Mouse (Mus musculus) CH12F3 (cell line): Measurements from ENCODE around the gene Lrch3.
"Not testable (repeated sequence)": the region's sequence is repeated elsewhere in the genome, so short reads cannot be mapped to it uniquely, and the experiment has no call there.

Source experiments
- in situ Hi-C: fragments of 300-500 bp; cut with MboI; formaldehyde crosslinking; loops from 2 replicates; pipeline ENCODE4 v1.14.3; 2020; ENCODE audit warnings: low sequenced_read_pairs

The Lrch3 gene

DNA sequence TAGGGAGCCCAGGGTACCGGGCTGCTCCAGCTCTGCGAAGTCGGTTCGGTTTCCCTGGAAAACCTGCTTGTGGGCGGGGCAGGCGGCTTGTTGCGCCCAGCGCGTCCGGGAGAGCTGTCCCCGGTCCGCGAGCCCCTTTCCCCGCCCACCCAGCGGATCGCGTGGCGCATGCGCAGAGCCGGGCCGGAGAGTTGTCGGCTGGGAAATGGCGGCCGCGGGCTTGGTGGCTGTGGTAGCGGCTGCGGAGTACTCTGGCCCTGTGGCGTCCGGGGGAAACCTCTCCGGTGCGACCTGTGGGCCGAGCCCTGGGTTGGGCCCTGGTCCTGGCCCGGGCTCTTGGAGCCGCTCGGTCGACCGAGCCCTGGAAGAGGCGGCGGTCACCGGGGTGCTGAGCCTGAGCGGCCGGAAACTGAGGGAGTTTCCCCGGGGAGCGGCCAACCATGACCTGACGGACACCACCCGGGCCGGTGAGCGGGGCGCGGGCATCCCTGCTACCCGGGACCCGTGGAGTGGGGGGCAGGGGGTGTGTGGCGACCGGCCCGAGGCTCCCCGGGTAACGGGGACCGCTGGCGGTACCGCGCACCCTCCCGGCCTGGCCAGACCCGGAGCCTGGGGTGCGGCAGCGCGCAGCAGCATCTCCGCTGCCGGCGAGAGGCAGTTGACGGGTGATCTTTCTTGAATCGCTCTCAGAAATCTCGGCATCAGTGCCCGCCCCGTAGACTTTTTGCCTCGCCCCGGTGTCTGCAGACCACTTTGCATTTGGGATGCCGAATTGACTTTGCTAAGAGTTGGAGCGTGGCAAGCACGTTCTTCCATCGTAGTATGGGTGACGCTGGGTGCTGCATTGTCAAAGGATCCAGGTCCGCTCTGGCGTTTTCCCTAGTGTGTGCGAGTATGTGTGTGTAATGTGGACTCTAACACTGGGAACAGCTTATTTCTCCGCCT lies at the start of gene Lrch3:
TSS of gene Lrch3 (plus strand) at position 164 of the 945 bp plus-strand sequence.
- in situ Hi-C loops = no loop called here

DNA sequence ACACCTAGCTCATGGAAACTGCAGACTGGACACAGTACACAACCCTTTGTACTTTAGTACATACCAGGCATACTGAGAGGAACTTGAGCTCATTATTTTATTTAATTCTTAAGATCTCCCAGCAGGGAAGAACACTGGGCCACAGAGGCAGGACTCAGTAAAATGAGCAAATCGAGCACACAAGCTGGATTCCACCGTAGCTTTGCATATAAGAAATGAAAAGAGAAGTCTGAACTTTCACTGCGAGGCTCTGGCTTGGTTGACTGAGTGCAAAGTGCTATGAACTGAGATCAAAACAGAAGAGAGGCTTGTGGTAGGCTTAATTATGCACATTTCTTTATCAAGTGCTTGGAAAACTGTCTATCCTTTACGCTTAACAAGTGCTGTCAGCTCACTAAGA lies 48.5 kb upstream of the Lrch3 start:
- in situ Hi-C loops = no loop called here

DNA sequence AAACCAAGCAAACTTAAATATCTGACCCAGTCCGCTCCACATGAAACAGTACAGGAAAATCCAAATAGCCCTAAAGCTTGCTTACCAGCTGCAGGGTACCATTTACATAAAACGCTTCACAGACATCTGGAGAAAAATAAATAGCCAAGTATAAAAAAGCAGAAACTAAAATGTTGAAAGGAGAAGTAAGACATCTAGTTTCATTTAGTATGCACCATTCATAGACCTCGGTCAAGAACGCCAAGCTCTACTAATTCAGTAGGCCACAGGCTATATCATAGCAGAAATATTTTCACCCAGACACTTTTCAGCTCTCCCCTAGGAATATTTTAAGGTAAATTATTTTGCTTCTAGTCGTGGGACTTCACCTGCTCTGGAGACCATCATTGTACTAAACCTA lies 47.2 kb upstream of the Lrch3 start:
- in situ Hi-C loops = no loop called here

DNA sequence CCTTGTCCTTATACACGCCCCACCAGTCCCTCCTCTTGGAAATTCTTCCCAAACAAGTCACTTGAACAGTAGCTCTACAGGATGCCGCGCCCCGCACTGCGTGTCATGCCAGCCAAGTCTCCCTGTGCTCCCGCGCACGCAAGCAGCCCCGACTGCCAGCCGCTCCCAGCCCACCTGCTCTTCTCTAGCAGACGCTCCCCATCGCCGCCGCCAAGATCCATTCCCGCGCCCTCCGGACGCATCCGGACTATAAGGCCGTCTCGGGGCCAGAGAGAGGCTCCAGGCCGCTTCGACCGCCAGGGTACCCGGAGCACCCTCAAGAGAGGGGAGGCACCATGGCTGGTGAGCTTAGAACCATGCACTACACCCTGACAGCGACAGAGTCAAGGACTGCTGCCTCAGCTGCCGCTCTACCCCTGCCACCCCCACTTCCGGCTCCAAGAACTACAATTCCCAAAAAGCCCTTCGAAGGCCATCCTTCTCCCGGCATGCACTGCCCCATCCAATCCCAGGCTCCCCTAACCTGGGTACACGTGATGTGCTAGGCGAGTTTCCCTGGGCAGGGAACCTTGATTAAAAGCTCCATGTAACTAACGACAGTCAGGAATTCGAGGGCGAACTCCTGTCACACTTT lies 45.9 kb upstream of the Lrch3 start:
- in situ Hi-C loops = no loop called here

DNA sequence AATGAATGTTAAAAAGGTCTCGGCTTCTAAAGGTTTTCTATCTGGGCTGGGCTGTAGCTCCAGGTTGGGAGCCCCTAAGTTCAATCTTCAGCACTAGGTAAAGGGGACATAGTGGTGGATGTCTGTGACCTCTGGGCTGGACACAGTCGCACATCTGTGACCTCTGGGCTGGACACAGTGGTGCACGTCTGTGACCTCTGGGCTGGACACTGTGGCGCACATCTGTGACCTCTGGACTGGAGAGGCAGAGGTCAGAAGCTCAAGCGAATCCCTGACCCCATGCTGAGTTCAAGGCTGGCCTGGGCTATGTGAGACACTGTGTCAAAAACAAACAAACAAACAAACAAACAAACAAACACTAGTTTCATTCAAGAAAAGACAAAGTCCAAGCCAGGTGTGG lies 43.7 kb upstream of the Lrch3 start:
- in situ Hi-C loops = no loop called here

DNA sequence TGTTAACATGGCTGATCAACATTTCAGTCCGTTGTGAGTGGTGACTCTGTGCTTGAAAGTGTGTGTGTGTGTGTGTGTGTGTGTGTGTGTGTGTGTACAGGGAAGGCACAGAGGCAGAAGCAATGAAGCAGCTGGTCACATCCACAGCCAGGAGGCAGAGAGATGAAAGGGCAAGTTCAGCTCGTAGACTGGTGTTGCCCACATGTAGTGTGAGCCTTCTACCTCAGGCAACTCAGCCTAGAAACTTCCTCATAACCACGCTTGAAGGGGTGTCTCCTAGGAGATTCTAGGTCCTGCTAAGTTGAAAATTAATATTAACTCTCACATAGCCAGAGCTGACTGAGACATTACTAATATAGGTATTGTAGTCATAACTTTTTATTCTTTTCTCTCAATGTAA lies 40.5 kb upstream of the Lrch3 start:
- in situ Hi-C loops = no loop called here

DNA sequence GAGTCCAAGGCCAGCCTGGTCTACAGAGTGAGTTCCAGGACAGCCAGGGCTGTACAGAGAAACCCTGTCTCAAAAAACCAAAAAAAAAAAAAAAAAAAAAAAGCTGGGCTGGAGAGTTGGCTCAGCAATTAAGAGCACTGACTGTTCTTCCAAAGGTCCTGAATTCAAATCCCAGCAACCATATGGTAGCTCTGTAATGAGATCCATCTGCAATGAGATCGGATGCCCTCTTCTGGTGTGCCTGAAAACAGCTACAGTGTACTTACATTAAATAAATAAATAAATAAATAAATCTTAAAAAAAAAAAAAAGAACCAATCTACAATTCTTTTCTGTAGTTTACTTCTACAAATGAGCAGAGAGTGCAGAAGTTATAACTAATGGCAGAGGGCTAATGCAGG lies 38.6 kb upstream of the Lrch3 start:
- in situ Hi-C loops = not testable (repeated sequence)

DNA sequence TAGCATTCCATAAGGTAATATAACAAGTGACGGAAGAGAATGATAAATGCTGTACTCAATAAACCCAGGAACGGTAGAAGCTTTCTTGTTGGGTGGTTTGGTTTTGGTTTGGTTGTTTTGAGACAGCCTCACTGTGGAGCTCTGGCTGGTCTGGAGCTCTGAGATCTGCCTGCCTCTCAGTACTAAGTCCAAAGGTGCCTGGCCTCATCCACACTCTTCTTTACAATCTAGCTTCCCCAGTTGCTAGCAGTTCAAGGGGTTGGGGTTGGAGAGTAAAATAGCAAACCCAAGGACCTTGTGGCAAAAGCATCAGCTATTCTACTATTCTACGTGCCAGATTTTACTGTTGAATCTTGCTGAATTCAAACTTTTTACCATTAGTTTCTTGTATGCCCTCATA lies 38.1 kb upstream of the Lrch3 start:
- in situ Hi-C loops = no loop called here

DNA sequence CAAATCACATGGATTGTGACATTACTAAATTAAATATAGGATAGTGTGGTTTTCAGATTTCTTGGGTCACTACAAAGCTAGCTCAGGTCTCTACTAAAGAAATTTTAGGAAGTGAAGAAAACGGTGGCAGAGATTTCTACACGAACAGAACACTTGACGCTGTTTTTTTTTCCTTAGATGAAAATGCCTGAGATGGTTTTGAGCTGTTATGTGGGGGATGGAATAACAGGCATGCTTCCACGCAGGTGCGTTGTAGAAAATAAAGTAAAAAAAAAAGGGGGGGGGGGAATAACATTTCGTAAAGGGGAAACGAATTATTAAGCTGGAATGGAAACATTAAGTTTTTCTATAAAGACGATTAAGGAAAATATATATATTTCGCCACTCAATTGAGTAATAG lies 37.1 kb upstream of the Lrch3 start:
- in situ Hi-C loops = no loop called here

DNA sequence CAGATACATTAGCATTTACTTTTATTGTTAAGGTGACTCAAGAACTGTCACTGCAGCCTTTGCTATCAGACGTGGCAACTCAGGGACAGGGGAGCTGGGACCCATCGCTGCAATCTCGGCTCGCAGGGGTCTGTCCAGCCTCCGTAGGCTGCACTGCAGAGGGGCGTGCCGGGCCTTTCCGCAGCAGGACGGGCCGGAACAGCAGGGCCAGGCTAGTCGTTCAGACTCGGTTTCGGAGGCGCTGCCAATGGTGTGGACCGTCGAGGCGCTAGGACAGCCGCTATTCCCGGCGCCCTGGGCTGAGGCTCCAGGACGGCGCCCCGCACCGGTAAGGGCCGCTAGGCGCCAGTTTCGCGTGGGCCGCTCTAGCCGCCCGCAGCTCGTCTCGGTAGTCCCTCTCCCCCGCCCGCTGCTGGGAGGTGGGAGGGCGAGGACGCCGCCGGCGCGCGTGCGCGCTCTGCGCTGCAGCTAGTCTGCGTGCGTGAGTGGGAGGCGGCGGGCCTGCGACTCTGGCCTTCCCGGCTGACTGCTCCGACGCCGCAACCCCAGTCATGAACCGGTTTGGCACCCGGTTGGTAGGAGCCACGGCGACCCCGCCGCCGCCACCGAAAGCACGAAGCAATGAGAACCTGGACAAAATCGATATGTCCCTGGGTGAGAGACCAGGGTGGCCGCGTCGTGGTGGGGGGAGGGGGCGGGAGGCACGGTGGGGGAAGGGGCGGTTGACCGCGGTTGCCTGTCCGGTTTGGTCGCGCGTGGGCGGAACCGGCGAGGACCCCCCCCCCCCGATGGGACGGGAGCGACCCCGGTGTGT lies 36.4 kb upstream of the Lrch3 start, which contains the start of the genes Fyttd1 and Rubcn:
TSS of gene Fyttd1 (plus strand) at position 158 of the 814 bp plus-strand sequence.
TSS of gene Rubcn (minus strand) at position 424 of the 814 bp plus-strand sequence.
- in situ Hi-C loops = no loop called here

DNA sequence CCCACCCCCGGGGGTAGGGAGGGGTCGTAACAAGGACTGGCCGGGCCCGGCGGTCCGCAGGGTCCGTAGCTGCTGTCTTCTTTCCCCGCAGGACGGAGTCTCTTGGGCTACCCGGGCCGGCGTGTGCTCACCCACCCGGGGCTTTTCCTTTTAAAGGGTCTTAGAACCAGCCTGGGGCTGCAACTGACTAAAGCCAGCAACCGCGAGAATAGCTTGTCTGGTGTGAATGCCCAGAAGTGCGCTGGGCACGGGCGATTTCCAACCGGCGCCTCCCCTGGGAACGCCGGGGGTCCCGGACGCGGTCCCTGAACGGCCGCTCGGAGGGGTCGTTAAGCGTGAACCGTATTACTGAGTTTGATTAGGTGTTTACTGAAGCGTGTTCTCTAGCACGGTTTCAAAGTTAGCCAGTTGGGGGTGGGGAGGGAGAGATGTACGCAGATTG lies 35.7 kb upstream of the Lrch3 start:
- in situ Hi-C loops = no loop called here

DNA sequence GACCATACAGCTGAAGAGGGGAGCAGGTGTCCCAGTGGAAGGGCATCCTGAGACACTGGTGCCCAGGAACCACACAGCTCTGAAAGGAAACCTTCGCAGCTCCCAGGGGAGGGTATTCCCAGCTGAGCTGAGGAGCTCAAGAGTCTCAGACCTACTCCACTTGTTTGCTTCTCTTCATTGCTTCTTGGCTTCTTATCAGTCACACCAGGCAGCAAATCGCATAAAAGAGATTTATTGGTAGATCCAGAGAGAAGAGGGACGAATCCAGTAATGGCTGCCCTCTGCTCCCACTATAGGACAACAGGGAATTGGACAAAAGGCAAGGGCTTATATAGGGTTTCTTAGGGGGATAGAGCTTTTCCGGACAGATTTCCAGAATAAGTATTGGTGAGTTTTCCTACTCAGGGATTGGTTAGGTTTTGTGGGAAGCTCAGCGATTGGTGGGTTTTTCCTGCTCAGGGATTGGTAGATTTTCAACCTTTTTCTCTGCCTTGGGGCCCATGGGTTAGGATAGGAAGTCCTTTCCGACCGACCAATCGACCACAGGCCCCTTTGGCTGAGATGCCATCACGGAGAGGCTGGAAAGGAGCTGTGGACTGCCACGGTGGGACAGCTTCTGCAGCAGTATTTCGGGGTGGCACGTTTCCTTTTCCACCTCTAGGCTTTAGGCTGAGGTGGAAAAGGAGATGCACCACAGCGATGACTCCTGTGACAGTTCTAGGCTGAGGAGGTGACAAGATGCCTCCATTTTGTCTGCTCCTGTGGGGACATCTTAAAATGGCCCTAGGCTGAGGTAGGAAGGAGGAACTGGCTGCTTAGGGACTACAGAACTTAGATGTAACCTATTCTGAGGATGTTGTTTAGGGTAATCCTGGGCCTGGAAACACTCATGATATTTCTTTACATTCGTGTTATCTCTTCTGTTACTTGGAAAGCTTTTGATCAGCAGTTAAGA lies 34.7 kb upstream of the Lrch3 start:
- in situ Hi-C loops = no loop called here

DNA sequence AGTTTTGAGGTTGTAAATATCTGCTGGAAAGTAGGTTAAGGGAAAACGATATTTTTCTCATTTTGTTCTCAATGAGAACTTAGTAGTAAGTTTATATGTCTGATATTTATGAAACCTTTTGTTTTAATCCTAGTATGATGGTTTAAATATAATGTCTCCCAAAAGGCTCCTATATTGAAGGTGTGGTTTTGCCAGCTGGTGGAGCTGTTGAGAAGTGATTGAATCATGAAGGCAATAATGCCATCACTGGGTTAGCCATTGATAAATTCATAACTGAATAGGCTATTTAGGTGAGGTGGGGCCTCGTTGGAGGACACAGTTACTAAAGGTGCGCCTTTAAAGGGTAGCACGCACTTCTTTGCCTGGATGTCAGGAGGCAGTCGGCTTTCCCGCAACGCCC lies 32.4 kb upstream of the Lrch3 start:
- in situ Hi-C loops = no loop called here

DNA sequence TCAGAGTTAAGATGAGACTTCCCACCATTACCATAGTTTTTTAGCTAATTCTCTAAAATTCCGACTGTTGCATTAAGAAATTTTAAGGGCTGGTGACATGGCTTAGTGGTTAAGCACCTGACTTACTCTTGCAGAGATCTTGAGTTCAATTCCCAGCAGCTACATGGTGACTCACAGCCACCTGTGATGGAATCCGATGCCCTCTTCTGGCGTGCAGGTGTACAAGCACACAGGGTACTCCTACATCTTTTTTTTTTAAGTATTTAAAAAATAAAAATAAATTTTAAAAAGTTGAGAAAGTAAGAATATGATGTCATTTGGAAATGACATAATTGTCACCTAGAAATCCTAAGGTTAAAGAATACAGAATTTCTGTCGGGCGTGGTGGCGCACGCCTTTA lies 25.9 kb upstream of the Lrch3 start:
- in situ Hi-C loops = no loop called here

DNA sequence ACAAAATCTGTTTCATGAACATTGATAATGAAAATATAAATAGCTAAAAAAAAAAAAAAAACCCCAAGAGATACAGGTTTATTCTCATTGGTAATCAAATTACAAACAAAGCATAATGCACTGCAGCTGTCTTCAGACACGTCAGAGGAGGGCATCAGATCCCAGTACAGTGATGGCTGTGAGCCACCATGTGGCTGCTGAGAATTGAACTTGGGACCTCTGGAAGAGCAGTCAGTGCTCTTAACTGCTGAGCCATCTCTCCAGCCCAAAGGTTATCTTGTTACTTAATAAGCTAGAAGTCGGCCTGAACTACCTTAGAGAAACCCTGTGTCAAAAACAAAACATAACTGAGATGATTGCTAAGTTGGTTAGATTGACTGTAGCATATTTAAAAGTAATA lies 24.0 kb upstream of the Lrch3 start:
- in situ Hi-C loops = no loop called here

DNA sequence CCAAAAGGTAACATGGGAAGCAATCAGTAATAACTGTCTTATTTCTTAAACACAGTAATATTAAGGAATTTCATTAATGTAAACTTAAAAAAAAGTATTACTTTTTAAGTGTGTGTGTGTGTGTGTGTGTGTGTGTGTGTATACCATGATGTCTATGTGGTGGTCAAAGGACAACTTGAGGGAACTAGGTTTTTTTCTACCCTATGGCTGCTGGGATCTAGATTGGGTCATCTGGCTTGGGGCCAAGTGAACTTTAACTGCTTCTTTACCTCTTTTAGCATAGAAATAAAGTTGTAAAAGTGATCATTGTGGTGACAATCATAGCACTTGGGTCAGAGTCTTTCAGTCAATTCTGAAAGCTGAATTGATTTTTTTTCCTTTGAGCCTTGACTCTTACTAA lies 17.8 kb upstream of the Lrch3 start:
- in situ Hi-C loops = no loop called here

DNA sequence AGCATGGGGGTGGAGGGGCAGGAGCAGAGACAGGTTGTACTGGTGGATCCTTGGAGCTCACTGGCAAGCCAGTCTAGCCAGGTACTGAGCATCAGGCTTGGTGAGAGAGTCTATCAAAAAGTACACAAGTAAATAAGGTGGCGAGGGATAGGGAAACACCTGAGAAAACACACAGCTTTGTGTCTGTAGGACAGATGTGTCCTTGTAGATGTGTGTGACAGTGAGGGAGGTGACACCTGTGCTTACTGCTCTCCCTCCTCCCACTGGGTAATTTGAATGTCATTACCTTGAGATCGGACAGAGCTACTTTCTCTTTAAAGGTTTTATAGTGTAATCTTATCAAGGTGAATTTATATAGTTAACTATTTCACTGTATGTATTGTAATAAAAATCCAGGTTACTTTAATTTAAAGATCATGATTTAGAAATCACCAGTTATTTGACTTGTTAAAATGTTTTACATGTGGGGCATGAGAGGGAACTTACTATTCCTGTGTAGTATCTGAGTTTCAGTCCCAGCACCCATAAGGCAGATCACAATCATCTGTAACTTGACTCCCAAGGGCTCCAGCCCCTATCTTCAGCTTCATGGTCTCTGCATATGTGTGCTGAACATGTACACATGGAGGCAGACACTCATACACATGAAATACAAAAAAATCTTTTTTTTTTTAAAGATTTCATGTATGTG lies 12.4 kb upstream of the Lrch3 start:
- in situ Hi-C loops = no loop called here

DNA sequence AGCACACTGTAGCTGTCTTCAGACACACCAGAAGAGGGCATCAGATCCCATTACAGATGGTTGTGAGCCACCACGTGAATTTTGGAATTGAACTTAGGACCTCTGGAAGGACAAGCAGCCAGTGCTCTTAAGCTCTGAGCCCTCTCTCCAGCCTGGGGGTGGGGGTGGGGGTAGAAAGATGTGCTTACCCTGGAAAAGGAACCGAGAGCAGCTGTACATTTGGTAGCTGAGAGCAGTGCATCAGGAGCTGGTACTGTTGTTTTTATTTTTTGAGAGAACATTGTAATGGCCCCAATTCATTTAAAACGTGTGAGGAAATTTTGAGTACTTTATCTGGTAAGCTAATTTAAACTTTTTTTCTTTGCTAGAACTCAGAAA lies 11.9 kb upstream of the Lrch3 start:
- in situ Hi-C loops = no loop called here

DNA sequence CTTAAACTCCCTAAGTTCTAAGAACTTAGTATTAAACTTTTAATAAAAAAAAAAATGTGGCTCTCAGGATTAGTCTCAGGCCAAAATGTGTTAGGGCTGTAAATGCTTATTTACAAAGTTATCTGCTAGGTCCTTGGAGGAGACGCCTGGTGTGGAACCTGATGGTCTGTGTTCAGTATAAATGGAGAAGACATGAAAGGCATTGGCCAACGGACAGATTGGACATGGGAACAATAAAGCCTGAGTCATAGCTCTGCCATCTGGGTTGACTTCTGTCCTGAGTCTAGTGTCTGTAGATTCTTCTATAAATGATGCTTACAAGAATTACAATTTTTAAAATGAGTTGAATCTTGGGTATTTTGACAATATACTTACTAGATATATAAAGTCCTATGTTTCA lies 7.7 kb upstream of the Lrch3 start:
- in situ Hi-C loops = no loop called here

DNA sequence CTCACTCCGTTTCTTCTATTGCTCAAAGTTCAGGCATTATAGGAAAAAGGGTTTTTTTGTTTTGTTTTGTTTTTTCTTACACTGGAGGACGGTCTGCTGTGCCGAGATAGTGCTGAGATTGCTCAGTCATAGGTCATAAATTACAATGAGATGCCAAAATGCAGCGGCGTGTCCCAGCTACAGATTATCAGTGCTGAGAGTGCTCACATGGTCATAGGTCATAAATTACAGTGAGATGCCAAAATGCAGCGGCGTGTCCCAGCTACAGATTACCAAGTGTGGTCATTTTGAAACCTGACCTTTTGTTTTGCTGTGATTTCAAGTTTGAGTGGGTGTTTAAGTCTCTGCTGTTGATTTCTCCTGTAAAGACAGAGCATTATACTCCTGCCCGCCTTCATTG lies 7.2 kb upstream of the Lrch3 start:
- in situ Hi-C loops = no loop called here
